Mouse (Mus musculus) left cerebral cortex, adult 11 months (tissue): Measurements from ENCODE around the gene Sp100.
"Not testable (repeated sequence)": the region's sequence is repeated elsewhere in the genome, so short reads cannot be mapped to it uniquely, and the experiment has no call there.

Source experiments
- DNase-seq: peaks from one replicate; pipeline ENCODE4 v3.0.0; 2022; ENCODE audit warnings: low spot score

Gene Sp100

GRCm38 (mm10) chr1:85649881-85650280, at the start of gene Sp100:
Gene Sp100 (plus strand): TSS chr1:85649988.
- not testable (repeated sequence) for DNase-seq

GRCm38 (mm10) chr1:85600078-85600477, 49.7 kb upstream of the Sp100 start, which contains the start of gene Sp140:
Gene Sp140 (plus strand): TSS chr1:85600378.
- not testable (repeated sequence) for DNase-seq

GRCm38 (mm10) chr1:85600794-85601193, 49.0 kb upstream of the Sp100 start:
- DNase-seq = not testable (repeated sequence)

GRCm38 (mm10) chr1:85604341-85604740, 45.4 kb upstream of the Sp100 start:
- not testable (repeated sequence) for DNase-seq

GRCm38 (mm10) chr1:85608361-85608760, 41.4 kb upstream of the Sp100 start:
- DNase-seq = not testable (repeated sequence)

- DNase-seq = not testable (repeated sequence)
These were observed 39.2 kb upstream of the Sp100 start for GRCm38 (mm10) chr1:85610581-85610980.

- not testable (repeated sequence) for DNase-seq
These were observed 34.7 kb upstream of the Sp100 start for GRCm38 (mm10) chr1:85615096-85615495.

GRCm38 (mm10) chr1:85615819-85616218, 34.0 kb upstream of the Sp100 start:
- DNase-seq = not testable (repeated sequence)

GRCm38 (mm10) chr1:85617161-85617560, 32.6 kb upstream of the Sp100 start:
- DNase-seq = not testable (repeated sequence)

GRCm38 (mm10) chr1:85618689-85619088, 31.1 kb upstream of the Sp100 start:
- not testable (repeated sequence) for DNase-seq

GRCm38 (mm10) chr1:85636936-85637335, 12.9 kb upstream of the Sp100 start:
- not testable (repeated sequence) for DNase-seq

GRCm38 (mm10) chr1:85638144-85638543, 11.6 kb upstream of the Sp100 start:
- not testable (repeated sequence) for DNase-seq

GRCm38 (mm10) chr1:85650524-85650923, 736 bp downstream of the Sp100 start:
- not testable (repeated sequence) for DNase-seq

- DNase-seq = not testable (repeated sequence)
These were observed 2.0 kb downstream of the Sp100 start for GRCm38 (mm10) chr1:85651770-85652275.

- DNase-seq = not testable (repeated sequence)
These were observed 7.4 kb downstream of the Sp100 start for GRCm38 (mm10) chr1:85657211-85657610.

GRCm38 (mm10) chr1:85664266-85664665, 14.5 kb downstream of the Sp100 start:
- no peak for DNase-seq

- no peak for DNase-seq
These were observed 30.4 kb downstream of the Sp100 start for GRCm38 (mm10) chr1:85680226-85680625.

GRCm38 (mm10) chr1:85686666-85687065, 36.9 kb downstream of the Sp100 start:
- no peak for DNase-seq

GRCm38 (mm10) chr1:85687346-85687745, 37.6 kb downstream of the Sp100 start:
- no peak for DNase-seq

GRCm38 (mm10) chr1:85690544-85690943, 40.8 kb downstream of the Sp100 start:
- no peak for DNase-seq

- no peak for DNase-seq
These were observed 42.5 kb downstream of the Sp100 start for GRCm38 (mm10) chr1:85692281-85692680.

GRCm38 (mm10) chr1:85693280-85693679, 43.5 kb downstream of the Sp100 start:
- DNase-seq = no peak

GRCm38 (mm10) chr1:85695646-85696045, 45.9 kb downstream of the Sp100 start:
- no peak for DNase-seq
